Mouse (Mus musculus) urinary bladder, postnatal 14 days (tissue): ENCODE results near the gene Olfr1217.
"Not testable (repeated sequence)": the region's sequence is repeated elsewhere in the genome, so short reads cannot be mapped to it uniquely, and the experiment has no call there.

ENCODE experiments used
- DNase-seq: peaks from one replicate; pipeline ENCODE4 v3.0.0; 2021; ENCODE audit warnings: low spot score

The Olfr1217 gene

DNA sequence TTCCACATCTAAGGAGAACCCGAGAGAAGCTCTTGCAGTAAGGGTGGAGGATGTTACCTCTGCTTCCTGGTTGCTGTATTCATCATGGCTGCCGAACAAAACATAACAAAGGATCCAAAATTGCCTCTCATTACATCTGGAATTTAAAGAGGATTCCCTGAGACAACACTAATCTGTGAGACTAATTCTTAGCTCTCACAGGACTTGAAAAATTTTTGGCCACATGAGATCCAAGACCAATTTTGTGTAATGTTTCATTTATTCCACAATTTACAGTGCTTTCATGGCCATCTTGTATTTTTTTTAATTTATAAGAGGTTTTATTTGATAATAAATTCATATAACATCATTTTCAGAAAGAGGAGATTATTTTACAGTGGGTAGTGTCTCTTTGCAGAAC lies at the start of gene Olfr1217:
Gene Olfr1217, minus strand, starts transcription at position 101 of the 400 bp plus-strand sequence.
- no peak for DNase-seq

DNA sequence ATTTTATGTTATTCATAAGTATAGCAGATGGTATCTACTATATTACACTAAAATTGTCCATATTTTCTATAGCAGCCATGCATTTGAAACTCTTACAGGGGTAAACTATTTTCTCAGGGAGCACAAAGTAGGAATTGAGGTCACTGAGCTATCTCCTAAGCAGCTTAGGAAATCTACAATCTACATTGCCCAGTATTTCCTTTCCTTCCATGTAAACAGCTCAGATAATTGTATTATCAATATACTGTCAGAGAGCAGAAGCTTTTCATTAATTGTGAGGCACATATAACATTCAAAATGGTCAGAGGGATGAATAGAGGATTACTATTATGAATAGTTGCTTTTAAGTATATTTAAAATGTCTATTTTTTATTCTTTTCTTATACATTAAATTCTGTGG lies 49.6 kb upstream of the Olfr1217 start:
- no peak for DNase-seq

DNA sequence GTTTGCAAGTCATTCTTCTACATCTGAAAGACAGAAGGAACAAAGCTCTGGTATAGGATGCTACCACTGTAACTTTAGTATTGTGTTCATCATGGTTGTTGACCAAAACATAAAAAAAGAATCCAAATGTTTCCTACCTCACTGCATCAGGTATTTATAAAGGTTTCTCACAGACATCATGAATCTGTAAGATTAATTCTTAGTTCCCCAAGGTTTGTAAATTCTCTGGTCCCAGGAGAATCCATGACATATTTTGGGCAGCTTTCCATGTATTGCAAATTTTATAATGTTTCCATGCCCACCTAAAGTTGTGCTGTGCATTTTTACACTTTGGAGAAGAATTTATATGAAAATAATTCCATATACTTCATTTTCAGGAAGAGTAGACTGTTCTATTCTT lies 29.2 kb upstream of the Olfr1217 start, which contains the start of gene Olfr1218:
Gene Olfr1218, minus strand, starts transcription at position 101 of the 400 bp plus-strand sequence.
- no peak for DNase-seq

DNA sequence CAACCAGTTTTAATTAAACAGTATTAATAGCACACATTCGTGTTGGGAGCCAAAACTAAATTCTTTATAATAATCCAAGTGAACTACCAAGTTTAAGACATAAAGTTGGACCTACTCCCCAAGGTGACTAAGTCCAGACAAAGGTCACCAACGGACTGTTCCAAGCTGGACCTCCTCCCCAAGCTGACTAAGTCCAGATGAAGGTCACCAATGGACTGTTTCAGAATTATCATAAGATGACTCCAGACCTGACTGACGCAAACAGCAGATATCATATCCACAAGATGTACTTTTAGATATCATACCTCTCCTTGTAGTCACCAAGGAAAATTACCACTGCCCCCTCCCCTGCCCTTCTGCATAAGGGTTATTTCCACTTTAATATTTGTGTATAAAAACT lies 10.4 kb downstream of the Olfr1217 start:
- not testable (repeated sequence) for DNase-seq

DNA sequence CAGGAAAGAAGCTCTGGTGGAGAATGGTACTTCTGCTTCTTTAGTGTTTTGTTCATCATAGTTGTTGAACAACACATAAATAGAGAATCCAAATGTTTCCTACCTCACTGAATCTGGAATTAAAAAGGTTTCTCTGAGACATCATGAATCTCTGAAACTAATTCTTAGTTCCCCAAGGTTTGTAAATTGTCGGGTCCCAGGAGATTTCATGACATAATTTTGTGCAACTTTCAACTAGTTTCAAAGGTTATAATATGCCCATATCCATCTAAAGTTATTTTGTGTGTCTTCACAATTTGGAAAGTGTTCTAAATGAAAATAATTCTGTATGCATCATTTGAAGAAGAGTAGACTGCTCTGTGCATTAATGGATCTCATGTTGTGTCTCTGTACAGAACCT lies 13.6 kb downstream of the Olfr1217 start, which contains the start of gene Olfr1216:
Gene Olfr1216, minus strand, starts transcription at position 101 of the 400 bp plus-strand sequence.
- DNase-seq = no peak

DNA sequence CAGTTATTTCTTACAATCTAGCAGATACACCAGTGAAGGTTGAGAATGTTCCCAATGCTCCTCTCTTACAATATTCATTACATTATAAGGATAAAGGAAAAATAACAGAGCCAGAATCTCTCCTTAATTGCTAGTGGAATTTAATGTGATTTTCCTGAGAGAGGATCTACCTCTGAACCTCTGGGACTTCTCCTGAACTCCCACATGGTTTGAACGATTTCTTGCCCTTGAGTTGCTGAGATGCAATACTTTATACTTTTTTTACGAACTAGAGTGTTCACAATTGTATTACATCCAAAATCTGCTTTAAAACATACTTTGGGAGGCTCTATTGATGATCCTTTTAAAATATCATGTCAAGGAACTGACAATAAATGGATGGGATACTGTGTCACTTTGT lies 25.0 kb downstream of the Olfr1217 start, which contains the start of gene Olfr1215:
Gene Olfr1215, minus strand, starts transcription at position 101 of the 400 bp plus-strand sequence.
- no peak for DNase-seq

DNA sequence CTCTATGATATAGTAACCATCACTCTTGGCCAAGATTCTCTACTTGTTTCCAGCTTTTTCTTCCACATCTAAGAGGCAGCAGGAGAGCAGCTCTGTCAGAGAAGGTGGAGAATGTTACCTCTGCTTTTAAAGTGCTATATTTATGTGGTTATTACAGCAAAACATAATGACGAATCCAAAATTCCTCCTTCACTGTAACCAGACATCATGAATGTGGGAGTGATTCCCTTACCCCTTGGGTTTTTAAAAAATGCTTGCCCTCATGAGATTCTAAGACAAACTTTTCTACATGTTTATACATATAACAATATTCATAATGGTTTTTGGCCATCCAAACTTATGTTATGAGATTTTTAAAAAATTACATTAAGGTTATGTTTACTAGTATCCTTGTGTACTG lies 39.3 kb downstream of the Olfr1217 start, which contains the start of gene Olfr1214:
Gene Olfr1214, minus strand, starts transcription at position 101 of the 400 bp plus-strand sequence.
- DNase-seq = no peak

DNA sequence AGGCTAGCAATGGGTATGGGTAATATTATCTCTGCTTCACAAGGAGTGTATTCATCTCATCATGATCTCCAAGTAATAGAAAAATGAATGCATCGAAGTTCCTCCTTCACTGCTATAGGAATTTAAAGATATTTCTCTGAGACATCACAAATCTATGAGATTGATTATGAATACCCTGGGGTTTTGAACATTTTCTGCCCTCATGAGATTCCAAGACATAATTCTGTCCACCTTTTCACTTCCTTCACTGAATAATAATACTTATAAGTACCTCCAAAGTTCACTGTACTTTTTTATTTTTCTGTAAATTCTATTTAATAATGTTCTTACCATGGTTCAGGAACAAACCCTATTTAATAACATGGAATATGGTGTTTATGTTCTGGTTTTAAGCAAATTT lies 51.7 kb downstream of the Olfr1217 start, which contains the start of gene Gm13762:
Gene Gm13762, minus strand, starts transcription at position 101 of the 400 bp plus-strand sequence.
- DNase-seq = no peak
